Mouse (Mus musculus) cerebellum, adult 11-12 months (tissue): ENCODE measurements around the gene Plcb1.
"Not testable (repeated sequence)": the region's sequence is repeated elsewhere in the genome, so short reads cannot be mapped to it uniquely, and the experiment has no call there.

Experiments
- DNase-seq: peaks from one replicate; pipeline ENCODE4 v3.0.0; 2022

The Plcb1 gene

GRCm38 (mm10) chr2:135329782-135330545 lies 544.1 kb downstream of the Plcb1 start:
- DNase-seq, result peak; percentile 7

GRCm38 (mm10) chr2:135331868-135332267 lies 546.0 kb downstream of the Plcb1 start:
- DNase-seq, result no peak

- no peak for DNase-seq
Measured at GRCm38 (mm10) chr2:135356311-135356710, 570.4 kb downstream of the Plcb1 start.

GRCm38 (mm10) chr2:135361798-135362197 lies 575.9 kb downstream of the Plcb1 start:
- no peak for DNase-seq

GRCm38 (mm10) chr2:135362948-135363347 lies 577.1 kb downstream of the Plcb1 start:
- DNase-seq, result no peak

- DNase-seq, result no peak
Measured at GRCm38 (mm10) chr2:135370259-135370835, 584.5 kb downstream of the Plcb1 start.

GRCm38 (mm10) chr2:135380796-135381195 lies 594.9 kb downstream of the Plcb1 start:
- not testable (repeated sequence) for DNase-seq

GRCm38 (mm10) chr2:135381396-135381795 lies 595.5 kb downstream of the Plcb1 start:
- no peak for DNase-seq

GRCm38 (mm10) chr2:135387990-135388389 lies 602.1 kb downstream of the Plcb1 start:
- DNase-seq, result peak; percentile 17

- no peak for DNase-seq
Measured at GRCm38 (mm10) chr2:135394698-135395097, 608.8 kb downstream of the Plcb1 start.

- DNase-seq, result no peak
Measured at GRCm38 (mm10) chr2:135396375-135396774, 610.5 kb downstream of the Plcb1 start.

GRCm38 (mm10) chr2:135397970-135398369 lies 612.1 kb downstream of the Plcb1 start:
- DNase-seq, result no peak

- no peak for DNase-seq
Measured at GRCm38 (mm10) chr2:135399760-135400159, 613.9 kb downstream of the Plcb1 start.

- no peak for DNase-seq
Measured at GRCm38 (mm10) chr2:135402916-135403315, 617.0 kb downstream of the Plcb1 start.

GRCm38 (mm10) chr2:135403344-135403743 lies 617.5 kb downstream of the Plcb1 start:
- DNase-seq, result no peak

GRCm38 (mm10) chr2:135404095-135404494 lies 618.2 kb downstream of the Plcb1 start:
- no peak for DNase-seq

GRCm38 (mm10) chr2:135409418-135410097 lies 623.7 kb downstream of the Plcb1 start:
- no peak for DNase-seq

GRCm38 (mm10) chr2:135411675-135412074 lies 625.8 kb downstream of the Plcb1 start:
- DNase-seq, result no peak

GRCm38 (mm10) chr2:135415137-135415536 lies 629.3 kb downstream of the Plcb1 start:
- DNase-seq, result no peak

- DNase-seq, result no peak
Measured at GRCm38 (mm10) chr2:135419301-135419700, 633.4 kb downstream of the Plcb1 start.

- DNase-seq, result no peak
Measured at GRCm38 (mm10) chr2:135434947-135435515, 649.2 kb downstream of the Plcb1 start.

- no peak for DNase-seq
Measured at GRCm38 (mm10) chr2:135439034-135439433, 653.2 kb downstream of the Plcb1 start.
